Mouse (Mus musculus) bone marrow, adult 2 months (tissue): ENCODE data around the gene Ninj2. TPM values are rescaled to one million over a fixed set of nuclear protein-coding genes. Genes with fewer than 3 reads are reported as not detected.

Source experiments
- H3K27ac ChIP-seq: fragments of 200-500 bp; 2 replicates; pipeline ENCODE4 v1.5.1; 2012; ENCODE audit warnings: low read depth, mild to moderate bottlenecking, control low read depth, inconsistent platforms, low read length; ENCODE audit not compliant: control insufficient read depth, poor library complexity, insufficient read depth
- H3K4me1 ChIP-seq: fragments of 200-500 bp; 2 replicates; pipeline ENCODE4 v1.6.1; 2011; ENCODE audit warnings: low read length; ENCODE audit not compliant: control insufficient read depth, insufficient read depth
- H3K4me3 ChIP-seq: fragments of 200-500 bp; replicated peaks from 2 replicates; pipeline ENCODE3; 2011; ENCODE audit warnings: mild to moderate bottlenecking, low read depth, low read length, control low read depth; ENCODE audit not compliant: control insufficient read depth
- CTCF ChIP-seq: fragments of 200-500 bp; IDR thresholded peaks from 2 replicates; pipeline ENCODE4 v1.5.1; 2011; ENCODE audit warnings: low read length, control low read depth; ENCODE audit not compliant: control insufficient read depth, insufficient read depth
- POLR2A ChIP-seq: fragments of 200-500 bp; IDR thresholded peaks from 2 replicates; pipeline ENCODE4 v1.6.1; 2011; ENCODE audit warnings: low read depth, mild to moderate bottlenecking, control low read depth, low read length, borderline replicate concordance; ENCODE audit not compliant: control insufficient read depth
- WGBS: fragments of 180-500 bp; shearing (Covaris S2); methylation state at CpG from one replicate; pipeline ENCODE4 v1.1.7; 2018; 5-methylcytosine and 5-hydroxymethylcytosine counted together
- polyA plus RNA-seq: library from polyadenylated mRNA; stranded (reverse); fragments of >200 nt; gene quantifications from 2 replicates; pipeline ENCODE4 v1.2.4, GENCODE M21; 2011; ENCODE audit warnings: low replicate concordance; ENCODE audit not compliant: missing spikeins, insufficient read depth, insufficient read length

The Ninj2 gene
- polyA plus RNA-seq, 1 experiment = not detected

DNA sequence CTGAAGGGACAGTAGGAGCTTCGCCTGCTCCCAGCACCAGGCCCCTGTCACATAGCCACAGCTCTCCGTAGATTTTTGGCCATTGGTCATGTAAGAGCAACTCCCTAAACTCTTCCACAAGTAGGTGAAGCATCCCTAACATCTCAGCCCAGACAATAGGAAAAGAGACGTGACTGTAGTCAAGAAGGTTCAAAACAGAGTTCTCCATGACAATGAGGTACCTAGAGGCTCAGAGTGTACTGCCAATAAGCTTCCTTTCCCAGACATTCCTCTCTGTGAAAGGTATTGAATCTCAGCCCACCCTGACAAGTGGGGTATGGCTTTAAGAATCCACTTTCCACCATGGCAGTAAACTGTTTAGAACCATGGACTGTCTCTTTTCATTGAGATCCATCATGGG lies 23.6 kb upstream of the Ninj2 start:
- WGBS = 83% methylated on average over 3 of the region's 3 CpGs
- no peak overlapping the region for H3K27ac ChIP-seq
- no peak overlapping the region for H3K4me3 ChIP-seq
- no peak for TF ChIP-seq POLR2A
- TF ChIP-seq CTCF = no peak
- no peaks in the 10 kb centered on the region for H3K4me1 ChIP-seq

DNA sequence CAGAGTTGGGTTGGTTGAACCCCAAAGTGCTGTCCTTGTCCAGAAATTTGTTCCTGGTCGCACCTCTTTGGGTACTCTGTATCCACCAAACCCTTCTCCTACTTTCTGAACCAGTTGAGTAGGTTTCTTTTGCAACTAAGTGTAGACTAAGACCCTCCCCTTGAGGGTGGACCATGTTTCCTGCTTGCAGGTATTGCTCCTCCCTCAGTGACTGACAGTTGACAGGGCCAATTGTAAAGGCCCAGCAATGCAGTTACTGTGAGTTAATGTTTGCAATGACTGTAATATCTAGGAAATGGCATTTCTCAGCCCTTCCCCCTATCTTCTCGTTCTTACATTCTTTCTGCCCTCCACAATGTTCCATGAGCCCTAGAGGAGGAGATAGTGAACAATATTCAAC lies 20.5 kb upstream of the Ninj2 start:
- no peak for TF ChIP-seq CTCF
- TF ChIP-seq POLR2A = no peak
- Histone ChIP-seq H3K4me1 (no peaks in the 10 kb centered on the region), H3K4me3 (no peak overlapping the region), H3K27ac (no peak overlapping the region)
- 90% methylated on average over 2 of the region's 2 CpGs for WGBS

DNA sequence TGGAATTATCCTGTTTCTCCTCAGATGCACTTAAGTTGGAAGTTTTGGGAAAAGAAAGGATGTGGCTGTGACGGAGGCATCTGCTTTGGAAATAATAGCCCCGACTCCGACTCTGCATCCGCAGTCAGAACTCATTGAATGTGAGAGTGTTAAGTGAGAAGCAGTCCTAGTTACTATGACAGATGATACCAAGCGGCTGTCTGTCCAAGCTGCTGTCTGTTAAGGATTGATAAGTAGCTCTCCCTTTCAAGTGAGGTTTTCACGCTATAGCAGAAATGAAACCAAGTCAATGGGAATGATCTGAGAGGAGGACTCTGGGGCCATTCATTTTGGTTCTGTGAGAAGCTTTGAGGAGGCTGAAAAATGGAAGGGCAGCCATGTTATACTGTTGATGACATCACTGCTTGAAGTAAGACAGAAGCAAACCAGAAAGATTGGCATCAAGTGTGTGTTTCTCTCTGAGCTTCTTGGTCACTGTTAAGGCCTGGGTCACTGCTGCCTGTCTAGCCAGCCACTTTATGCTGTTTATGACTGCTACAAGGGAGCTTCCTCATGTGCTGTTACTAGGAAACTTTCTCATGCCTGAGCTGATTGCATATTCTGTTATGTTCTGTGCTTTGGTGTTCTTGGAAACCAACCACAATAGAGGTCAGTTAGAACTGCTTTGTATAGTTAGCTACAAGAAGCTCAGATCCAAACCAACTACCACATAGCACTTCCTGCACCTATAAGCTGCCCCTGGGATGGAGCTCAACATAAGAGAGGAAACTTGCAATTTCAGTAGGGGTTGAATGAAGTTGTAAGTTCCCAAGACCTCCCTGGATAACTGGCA lies 16.3 kb upstream of the Ninj2 start:
- TF ChIP-seq CTCF = no peak
- TF ChIP-seq POLR2A = no peak
- Histone ChIP-seq H3K4me1 (peaks cover 2% of the 10 kb centered on the region), H3K4me3 (no peak overlapping the region), H3K27ac (peak overlapping the region; percentile 25; the same call in 1 of the 2 replicates)
- WGBS = 69% methylated on average over 6 of the region's 6 CpGs

DNA sequence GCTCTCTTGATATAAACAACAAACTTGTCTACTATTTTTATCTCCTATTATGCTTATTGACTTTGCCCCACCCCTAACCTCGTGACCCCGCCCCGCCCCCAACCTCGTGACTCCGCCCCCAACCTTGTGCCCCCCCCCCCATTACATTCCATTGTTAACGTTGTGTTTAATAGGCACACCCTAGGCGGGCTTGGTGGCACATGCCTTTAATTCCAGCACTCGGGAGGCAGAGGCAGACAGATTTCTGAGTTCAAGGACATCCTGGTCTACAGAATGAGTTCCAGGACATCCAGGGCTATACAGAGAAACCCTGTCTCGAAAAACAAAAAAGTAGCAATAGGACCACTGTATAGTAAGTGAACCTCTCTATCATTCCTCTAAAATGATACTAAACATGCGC lies 13.6 kb upstream of the Ninj2 start:
- H3K4me1 ChIP-seq = peaks cover 6% of the 10 kb centered on the region
- H3K4me3 ChIP-seq = no peak overlapping the region
- TF ChIP-seq CTCF (no peak), POLR2A (no peak)
- H3K27ac ChIP-seq = no peak overlapping the region
- WGBS = 84% methylated on average over 10 of the region's 10 CpGs

DNA sequence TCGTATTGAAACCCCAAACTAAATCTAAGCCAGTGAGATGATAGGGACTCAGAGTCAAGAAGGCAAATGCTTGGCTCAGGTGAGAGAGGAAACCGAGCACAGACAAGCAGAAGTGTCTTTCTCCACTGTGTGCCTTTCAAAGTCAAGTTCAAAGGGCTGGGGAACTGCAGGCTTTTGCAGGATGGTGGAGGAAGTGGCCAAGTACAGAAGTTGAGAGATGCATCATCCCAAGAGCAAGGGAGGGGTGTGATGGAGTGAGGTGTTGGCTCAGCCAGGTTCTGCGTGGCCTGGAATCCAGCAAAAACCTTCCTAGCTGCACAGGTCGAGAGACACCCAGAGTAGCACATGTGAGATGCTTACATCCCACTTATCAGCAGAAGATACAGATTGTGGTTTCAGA lies 11.6 kb upstream of the Ninj2 start:
- WGBS = 47% methylated on average over 4 of the region's 4 CpGs

DNA sequence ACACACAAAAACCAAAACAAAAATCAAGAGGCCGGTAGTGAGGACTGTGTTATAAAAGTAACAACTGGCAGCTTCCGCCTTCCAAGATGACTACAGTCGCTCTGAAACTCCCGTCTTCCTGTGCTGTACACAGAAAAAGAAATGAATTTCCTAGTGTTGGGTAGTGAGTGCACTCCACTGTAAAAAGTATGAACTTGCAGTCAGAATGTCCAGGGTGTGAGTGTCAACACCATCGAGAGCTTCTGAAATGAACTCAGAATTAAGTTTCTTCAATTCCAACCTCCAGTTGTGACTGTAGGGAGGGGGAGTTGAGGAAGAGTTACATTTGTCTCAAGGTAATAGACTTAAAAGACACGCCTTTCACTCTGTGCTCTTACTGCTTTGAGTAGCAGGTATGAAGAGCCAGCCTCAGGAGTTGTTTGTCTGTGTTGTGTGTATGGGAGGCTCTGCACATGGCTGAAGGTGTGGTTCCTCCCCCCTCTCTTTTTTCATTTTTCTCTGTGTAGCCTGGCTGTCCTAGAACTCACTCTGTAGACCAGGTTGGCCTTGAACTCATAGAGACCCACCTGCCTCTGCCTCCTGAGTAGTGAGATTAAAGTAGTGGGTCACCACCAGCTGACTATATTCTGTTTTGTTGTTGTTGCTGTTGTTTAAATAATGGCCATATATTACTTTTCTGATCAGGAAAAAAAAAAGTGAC lies 10.7 kb upstream of the Ninj2 start:
- H3K4me1 ChIP-seq = peaks cover 8% of the 10 kb centered on the region
- no peak overlapping the region for H3K4me3 ChIP-seq
- TF ChIP-seq POLR2A = no peak
- TF ChIP-seq CTCF = no peak
- peak overlapping the region; percentile 50; the same call in 1 of the 2 replicates for H3K27ac ChIP-seq
- WGBS = 73% methylated on average over 6 of the region's 6 CpGs

More for the DNA sequence above, 11.6 kb upstream of the Ninj2 start:
- peaks cover 8% of the 10 kb centered on the region for H3K4me1 ChIP-seq
- TF ChIP-seq POLR2A (no peak), CTCF (no peak)
- H3K4me3 ChIP-seq = no peak overlapping the region
- H3K27ac ChIP-seq = no peak overlapping the region

DNA sequence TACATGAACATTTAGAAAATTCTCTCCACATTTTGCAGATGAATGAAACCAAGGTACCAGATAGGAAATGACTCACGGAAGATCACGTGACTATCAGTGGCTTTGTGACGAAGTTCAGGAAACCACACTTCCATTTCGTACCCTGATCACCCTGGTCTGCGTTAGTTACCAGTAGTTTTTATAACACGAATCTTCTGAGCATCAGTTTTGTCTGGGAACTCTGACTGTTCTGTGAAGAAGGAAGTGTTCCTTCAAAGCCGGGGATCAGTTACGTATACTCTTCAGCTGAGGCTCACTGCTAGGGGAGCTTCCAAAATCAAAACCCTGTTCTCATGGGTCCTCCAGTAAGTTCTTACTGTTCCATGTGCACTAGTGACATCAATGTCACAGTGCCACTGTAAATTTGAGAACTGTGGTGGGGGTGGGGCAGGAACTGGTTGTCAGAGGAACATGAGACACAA lies 10.2 kb upstream of the Ninj2 start:
- TF ChIP-seq CTCF = no peak
- no peak for TF ChIP-seq POLR2A
- WGBS = 3% methylated on average over 8 of the region's 8 CpGs
- peaks cover 8% of the 10 kb centered on the region for H3K4me1 ChIP-seq
- H3K4me3 ChIP-seq = no peak overlapping the region
- peak overlapping the region; percentile 62; the same call in 1 of the 2 replicates for H3K27ac ChIP-seq

DNA sequence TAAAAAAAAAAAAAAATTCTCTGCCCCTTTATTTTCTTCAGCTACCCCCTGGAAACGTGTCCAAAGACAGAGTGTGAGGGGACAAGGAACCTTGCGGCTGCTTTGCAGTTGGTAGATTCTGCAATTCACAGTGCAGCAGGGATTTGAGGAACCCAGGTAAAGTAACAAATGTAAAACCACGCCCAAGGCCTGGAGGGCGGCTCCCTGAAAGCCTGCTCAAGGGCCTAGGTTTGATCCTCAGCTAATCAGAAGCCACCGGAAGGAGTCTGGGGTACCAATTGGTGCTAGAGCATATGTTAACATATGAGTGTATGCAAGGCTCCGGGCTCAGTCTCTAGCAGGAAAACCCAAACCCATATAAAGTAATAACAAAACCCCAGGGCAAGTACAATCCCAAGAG lies 9.7 kb upstream of the Ninj2 start:
- 25% methylated on average over 6 of the region's 6 CpGs for WGBS
- peaks cover 8% of the 10 kb centered on the region for H3K4me1 ChIP-seq
- peak overlapping the region; percentile 62 for H3K27ac ChIP-seq
- H3K4me3 ChIP-seq = no peak overlapping the region
- TF ChIP-seq CTCF = no peak
- no peak for TF ChIP-seq POLR2A

DNA sequence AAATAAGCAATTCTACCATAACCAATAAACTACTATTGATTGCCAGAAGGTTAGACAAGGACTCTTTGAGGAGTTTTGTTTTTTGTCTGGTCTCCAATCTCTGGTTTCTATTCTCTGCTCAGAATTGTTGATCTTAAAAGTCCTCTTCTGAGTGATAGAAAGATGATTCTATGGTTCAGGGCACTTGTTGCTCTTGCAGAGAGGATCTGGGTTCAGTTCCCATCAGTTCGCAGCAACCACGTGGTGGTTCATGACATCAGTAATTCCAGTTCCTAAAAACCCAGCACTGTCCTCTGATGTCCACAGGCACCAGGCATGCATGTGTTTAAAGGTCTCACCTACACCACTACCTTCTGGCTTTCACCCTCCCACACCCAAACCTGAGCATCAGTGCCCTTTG lies 8.2 kb upstream of the Ninj2 start:
- Histone ChIP-seq H3K4me3 (no peak overlapping the region), H3K4me1 (peaks cover 8% of the 10 kb centered on the region), H3K27ac (no peak overlapping the region)
- no peak for TF ChIP-seq POLR2A
- TF ChIP-seq CTCF = no peak
- WGBS = 56% methylated on average over 2 of the region's 2 CpGs
